Mouse (Mus musculus) spleen, adult 18-20 months (tissue): ENCODE data around the gene Tmem141.

Experiments used
- DNase-seq, 2 experiments: peaks; one replicate each; pipeline ENCODE4 v3.0.0; 2022; ENCODE audit warnings: mixed read lengths in 2 of 2

Tmem141 gene

DNA sequence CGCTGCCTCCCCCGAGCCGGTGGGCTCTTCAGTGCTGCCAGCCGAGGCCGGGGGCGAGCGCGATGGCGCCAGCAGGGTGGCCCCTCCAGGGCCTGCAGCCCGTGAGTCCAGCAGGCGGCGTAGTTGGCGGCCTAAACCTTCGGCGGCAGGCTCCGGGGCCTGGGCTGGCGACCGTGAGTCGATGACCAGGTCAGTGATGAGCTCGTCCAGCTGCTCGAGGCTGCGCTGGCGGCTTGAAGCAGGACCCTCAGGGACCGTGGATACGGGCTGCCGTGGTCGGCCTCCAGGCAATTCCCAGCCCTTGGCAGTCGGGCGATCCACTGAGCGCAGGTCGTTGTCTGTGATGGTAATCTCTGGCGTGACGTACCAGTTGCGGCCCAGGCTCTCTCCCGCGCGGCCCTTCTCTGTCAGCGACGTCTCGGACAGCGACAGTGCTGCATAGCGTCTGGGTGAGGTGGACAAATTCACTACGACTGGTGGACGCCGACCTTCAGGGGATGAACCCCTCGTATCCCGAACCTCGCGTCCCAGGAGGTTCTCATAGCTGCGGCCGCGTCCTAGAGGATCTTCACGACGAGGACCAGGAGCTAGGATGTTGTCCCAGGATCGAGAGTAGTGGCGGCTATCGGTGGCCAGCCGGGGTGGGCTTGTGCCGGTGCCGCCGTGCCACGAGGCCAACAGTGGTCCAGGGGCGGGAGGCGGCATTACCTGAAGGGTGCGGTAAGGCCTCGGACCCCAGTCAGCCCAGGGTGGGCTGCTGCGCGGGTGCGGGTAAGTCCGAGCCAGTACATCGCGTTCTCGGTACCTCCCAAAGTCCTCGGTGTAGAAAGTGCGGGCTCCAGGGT lies 43.6 kb downstream of the Tmem141 start:
- peak; percentile 6 to 21 for DNase-seq

DNA sequence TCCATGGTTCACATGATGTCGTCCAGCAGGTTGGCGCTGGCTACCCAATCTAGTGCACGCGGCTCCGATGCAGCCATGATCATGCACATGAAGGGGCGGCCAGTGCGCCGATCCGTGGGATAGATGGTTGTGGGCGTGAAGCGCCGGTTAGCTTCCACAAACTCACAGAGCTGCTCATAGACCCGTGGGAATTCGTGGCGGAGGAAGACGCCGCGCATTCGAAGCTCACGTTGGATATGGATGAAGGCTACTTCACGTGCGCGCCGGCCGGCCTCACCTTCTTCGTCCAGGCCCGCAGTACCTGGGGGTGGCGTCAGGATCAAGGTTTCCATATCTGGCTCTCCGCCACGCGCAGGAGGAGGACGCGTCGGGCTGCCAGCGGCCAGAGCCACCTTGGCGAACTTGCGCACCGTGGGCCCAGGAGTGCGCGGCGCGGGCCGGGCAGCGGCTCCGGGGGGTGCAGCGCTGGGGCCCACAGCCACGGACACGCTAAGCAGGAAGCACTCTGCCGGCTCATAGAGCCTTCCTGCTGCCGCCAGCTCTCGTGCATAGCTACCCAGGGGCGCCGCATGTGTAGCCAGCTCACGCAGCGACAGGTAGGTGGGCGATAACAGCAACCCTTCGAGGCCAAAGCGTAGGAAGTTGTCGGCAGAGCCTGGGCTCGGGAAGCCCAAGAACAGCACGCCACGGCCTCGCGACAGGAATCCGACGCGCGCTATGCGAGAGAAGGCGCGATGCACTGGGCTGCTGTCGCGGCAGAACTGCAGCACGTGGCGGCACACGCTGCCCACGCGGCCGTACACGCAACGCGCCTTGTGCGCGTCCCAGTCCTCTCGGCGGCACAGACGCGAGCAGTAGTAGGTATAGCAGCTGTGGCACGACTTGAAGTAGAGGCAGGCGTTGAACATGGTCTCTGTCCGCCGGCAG lies 44.6 kb downstream of the Tmem141 start:
- peak in 1 of 2 experiments; percentile 5 for DNase-seq

DNA sequence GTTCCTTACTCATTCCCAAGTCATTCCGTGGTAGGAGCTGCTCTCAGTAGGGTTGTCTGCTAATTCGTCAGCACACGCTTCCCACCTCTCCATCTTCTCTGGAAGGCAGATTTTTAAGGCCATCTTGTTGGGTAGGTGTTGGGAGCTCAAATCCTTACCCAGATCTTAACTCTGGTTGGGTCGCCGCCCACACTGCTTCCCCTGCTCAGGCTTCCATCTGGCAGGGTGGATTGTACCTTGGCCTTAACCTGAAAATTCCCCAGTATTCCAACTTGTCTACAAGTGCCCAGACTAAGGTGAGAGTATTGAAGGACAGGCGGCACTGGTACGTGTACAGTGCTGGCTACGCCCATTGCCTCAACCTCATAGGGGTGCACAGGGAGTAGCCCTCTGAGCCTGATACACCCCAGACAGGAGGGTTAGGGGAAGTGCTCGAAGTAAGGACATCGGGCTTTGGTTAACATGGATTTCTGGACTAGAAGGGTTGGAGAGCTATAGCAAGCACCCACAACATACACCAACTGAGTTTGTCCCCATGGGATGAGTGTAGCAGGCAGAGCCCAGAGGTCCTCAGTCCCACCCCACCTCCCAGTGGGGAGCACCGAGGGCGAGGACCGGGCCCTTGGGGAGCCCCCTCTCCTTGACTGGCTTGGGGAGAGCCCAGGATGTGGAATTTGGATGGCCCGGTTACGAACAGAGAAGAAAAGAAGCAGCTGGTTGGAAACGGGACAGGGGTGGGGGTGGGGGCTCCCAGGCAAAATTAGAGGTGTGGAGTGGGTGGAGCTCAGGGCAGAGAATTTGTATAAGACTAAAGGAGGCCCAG lies 45.6 kb downstream of the Tmem141 start:
- peak in 1 of 2 experiments; percentile 4 for DNase-seq

DNA sequence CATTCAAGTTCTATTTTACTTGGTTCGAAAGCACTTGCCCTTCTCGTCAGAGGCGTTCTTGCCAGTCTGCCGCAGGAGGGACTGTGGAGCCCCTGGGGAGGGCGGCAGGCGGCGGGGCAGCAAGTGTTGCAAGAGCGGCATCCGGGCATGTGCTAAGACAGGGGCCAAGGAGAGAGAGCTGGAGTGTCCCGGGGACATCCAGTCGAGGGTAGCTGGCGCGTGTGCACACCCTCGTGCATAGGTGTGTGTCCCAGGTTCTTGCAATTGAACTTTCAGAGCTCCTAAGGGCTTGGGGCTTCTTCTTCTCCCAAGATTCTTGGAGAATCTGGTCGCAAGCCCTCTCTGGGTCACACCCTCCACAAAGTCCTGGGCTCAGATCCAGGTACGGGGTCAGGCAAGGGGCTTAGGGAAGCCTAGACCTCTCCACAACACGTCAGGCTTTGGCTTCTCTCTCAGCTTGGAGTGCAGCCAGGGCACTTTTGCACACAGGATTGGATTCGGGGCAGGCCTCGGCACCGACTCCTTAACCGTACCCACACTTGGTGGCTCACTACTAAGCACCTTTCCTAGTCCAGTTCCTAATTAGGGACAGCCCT lies 46.3 kb downstream of the Tmem141 start:
- DNase-seq, result peak; percentile 32 to 44

DNA sequence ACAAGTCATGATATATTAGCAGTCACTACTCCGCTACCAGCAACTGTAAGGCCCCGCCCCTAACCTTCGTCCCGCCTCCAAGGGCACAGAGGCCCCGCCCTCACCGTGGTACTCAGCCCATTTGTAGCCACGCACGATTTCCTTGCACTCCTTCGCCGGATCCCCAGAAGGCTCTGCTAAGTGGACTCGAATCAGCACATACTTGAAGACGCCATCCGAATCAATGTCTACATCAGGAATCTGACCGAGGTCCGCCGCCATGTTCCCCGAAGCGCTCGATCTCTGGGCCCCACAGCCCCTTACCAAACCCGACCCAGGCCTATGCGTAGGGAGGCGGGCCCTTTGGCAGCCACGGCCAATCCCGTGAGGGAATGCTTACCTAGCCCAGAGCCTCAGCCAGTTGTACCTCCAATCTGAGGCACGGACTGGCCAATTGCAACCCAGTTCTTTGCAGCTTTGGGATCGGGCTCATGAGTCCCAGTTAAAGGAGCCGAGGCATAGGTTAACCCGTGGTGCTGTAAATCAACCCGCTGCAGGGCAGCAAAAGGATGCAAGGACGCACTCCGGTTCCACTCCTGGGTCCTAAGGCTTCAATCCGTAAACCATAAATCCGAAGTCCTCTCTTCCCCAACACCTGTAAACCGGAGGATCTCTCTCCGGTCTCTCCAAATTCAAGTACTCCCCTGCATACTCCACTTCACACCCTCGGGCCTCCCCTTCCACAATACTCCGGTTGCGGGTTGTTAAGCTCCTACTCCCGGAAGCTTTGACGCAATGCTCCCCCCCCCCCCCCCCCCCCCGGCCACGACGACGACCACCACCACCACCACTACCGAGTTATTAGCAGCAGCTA lies 47.0 kb downstream of the Tmem141 start, which contains the start of the genes Mamdc4 and Phpt1:
TSS of gene Mamdc4 (minus strand) at position 267 of the 853 bp plus-strand sequence.
TSS of gene Phpt1 (minus strand) at position 646 of the 853 bp plus-strand sequence.
- DNase-seq, result peak; percentile 92 to 98

DNA sequence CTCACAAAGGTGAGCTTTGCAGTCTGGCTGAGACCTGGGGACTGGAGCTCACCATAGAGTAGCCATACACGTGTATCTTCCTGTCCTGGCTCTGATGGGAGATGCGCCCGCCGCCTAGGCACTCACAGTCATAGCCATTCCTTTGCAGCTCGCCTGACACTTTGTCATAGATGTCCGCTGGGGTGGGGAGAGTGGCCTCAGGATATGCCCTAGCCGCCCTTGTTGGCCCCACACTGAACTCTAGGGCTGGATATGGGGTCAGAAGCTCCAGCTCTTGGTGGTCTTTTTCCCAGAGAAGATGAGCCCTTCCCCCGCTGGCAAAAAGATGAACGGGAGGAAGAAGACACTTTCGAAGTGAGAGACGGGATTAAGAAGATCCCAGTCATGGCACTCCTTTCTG lies 47.7 kb downstream of the Tmem141 start:
- peak in 1 of 2 experiments; percentile 12 for DNase-seq

DNA sequence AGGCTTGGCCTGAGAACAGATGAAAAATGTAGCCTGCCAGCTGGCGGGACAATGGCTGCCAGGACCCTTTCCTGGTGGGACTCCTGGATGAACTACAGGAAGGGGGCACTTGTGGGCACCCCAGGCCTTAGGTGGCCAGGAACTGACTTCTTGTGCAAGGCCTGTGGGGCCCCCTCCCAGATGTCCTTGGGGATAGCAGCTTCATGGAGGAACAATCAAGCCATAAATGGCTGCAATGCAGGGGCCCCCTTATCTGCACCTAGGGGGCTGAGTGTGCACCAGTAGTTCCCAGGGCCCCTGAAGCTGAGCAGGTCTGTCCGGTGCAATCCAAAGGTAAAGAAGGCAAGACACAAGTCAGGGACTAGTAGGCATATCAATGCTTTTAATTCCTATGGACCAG lies 48.7 kb downstream of the Tmem141 start:
- peak in 1 of 2 experiments; percentile 3 for DNase-seq

DNA sequence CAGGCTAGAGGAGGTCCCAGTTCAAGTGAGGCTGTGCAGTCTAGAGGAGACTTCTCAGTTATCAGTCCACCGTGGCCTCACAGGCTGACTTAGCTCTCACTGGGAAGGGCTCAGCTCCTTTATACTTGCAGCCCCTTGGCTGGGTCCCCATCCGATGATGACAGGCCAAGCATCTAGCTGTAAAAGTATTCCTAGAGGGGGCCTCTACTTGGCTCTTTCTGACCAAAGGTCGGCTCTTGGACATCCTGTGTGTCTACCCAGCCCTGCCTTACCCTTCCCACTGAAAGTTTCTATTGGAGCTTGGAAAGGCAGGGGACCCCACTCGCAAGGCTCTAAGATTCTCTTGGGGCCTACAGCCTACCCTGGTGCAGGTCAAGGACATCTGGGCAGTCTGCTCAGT lies 50.6 kb downstream of the Tmem141 start:
- DNase-seq, result no peak
